Mouse (Mus musculus): ENCODE data around the gene Macrod1. TPM values are rescaled to one million over a fixed set of nuclear protein-coding genes. Genes with fewer than 3 reads are reported as not detected.

Macrod1 gene
- polyA plus RNA-seq, 1 experiment: 61.7 TPM

GRCm38 (mm10) chr19:7084734-7085133, 28.1 kb downstream of the Macrod1 start:
- WGBS: 49% methylated on average over 15 of the region's 15 CpGs

GRCm38 (mm10) chr19:7088558-7088957, 31.9 kb downstream of the Macrod1 start:
- Histone ChIP-seq H3K4me1 (ENCODE audit: control insufficient read depth, insufficient read depth, low read length) (no peaks in the 10 kb centered on the region), H3K4me3 (ENCODE audit: insufficient read depth, low read depth, low read length) (no peak overlapping the region), H3K27me3 (replicated peaks; ENCODE audit: control insufficient read depth, insufficient read depth, low read length) (no peaks in the 10 kb centered on the region), H3K36me3 (ENCODE audit: control insufficient read depth, insufficient read depth, low read length) (no peaks in the 10 kb centered on the region), H3K27ac (ENCODE audit: insufficient read depth, low read depth, low read length) (no peak overlapping the region)
- no peak for DNase-seq
- TF ChIP-seq CTCF (conservative IDR thresholded peaks at IDR 0.05; ENCODE audit: insufficient read depth, insufficient read length, low read depth, low read length) (no peak), POLR2A (IDR thresholded peaks at IDR 0.05; ENCODE audit: low read depth, low read length) (no peak)
- WGBS: 66% methylated on average over 9 of the region's 9 CpGs

More at GRCm38 (mm10) chr19:7084734-7085133, 28.1 kb downstream of the Macrod1 start:
- no peak for DNase-seq
- no peaks in the 10 kb centered on the region for H3K27me3 ChIP-seq (replicated peaks; ENCODE audit: control insufficient read depth, insufficient read depth, low read length)
- H3K36me3 ChIP-seq (ENCODE audit: control insufficient read depth, insufficient read depth, low read length): no peaks in the 10 kb centered on the region
- no peaks in the 10 kb centered on the region for H3K4me1 ChIP-seq (ENCODE audit: control insufficient read depth, insufficient read depth, low read length)
- no peak overlapping the region for H3K4me3 ChIP-seq (ENCODE audit: insufficient read depth, low read depth, low read length)
- TF ChIP-seq CTCF (conservative IDR thresholded peaks at IDR 0.05; ENCODE audit: insufficient read depth, insufficient read length, low read depth, low read length) (no peak), POLR2A (IDR thresholded peaks at IDR 0.05; ENCODE audit: low read depth, low read length) (no peak)
- no peak overlapping the region for H3K27ac ChIP-seq (ENCODE audit: insufficient read depth, low read depth, low read length)

GRCm38 (mm10) chr19:7089050-7089449, 32.4 kb downstream of the Macrod1 start:
- TF ChIP-seq CTCF (conservative IDR thresholded peaks at IDR 0.05; ENCODE audit: insufficient read depth, insufficient read length, low read depth, low read length): no peak
- no peak for TF ChIP-seq POLR2A (IDR thresholded peaks at IDR 0.05; ENCODE audit: low read depth, low read length)
- 75% methylated on average over 5 of the region's 5 CpGs for WGBS
- Histone ChIP-seq H3K36me3 (ENCODE audit: control insufficient read depth, insufficient read depth, low read length) (no peaks in the 10 kb centered on the region), H3K4me1 (ENCODE audit: control insufficient read depth, insufficient read depth, low read length) (no peaks in the 10 kb centered on the region), H3K27me3 (replicated peaks; ENCODE audit: control insufficient read depth, insufficient read depth, low read length) (no peaks in the 10 kb centered on the region), H3K27ac (ENCODE audit: insufficient read depth, low read depth, low read length) (no peak overlapping the region), H3K4me3 (ENCODE audit: insufficient read depth, low read depth, low read length) (no peak overlapping the region)
- no peak for DNase-seq

- H3K36me3 ChIP-seq (ENCODE audit: control insufficient read depth, insufficient read depth, low read length): no peaks in the 10 kb centered on the region
- TF ChIP-seq POLR2A (IDR thresholded peaks at IDR 0.05; ENCODE audit: low read depth, low read length): no peak
- no peak for TF ChIP-seq CTCF (conservative IDR thresholded peaks at IDR 0.05; ENCODE audit: insufficient read depth, insufficient read length, low read depth, low read length)
- WGBS: 75% methylated on average over 7 of the region's 7 CpGs
- no peaks in the 10 kb centered on the region for H3K4me1 ChIP-seq (ENCODE audit: control insufficient read depth, insufficient read depth, low read length)
- no peak for DNase-seq
- H3K27me3 ChIP-seq (replicated peaks; ENCODE audit: control insufficient read depth, insufficient read depth, low read length): no peaks in the 10 kb centered on the region
- H3K27ac ChIP-seq (ENCODE audit: insufficient read depth, low read depth, low read length): no peak overlapping the region
- no peak overlapping the region for H3K4me3 ChIP-seq (ENCODE audit: insufficient read depth, low read depth, low read length)
These were observed 33.2 kb downstream of the Macrod1 start for GRCm38 (mm10) chr19:7089842-7090251.

- Histone ChIP-seq H3K4me3 (ENCODE audit: insufficient read depth, low read depth, low read length) (no peak overlapping the region), H3K27ac (ENCODE audit: insufficient read depth, low read depth, low read length) (no peak overlapping the region), H3K27me3 (replicated peaks; ENCODE audit: control insufficient read depth, insufficient read depth, low read length) (no peaks in the 10 kb centered on the region), H3K4me1 (ENCODE audit: control insufficient read depth, insufficient read depth, low read length) (no peaks in the 10 kb centered on the region), H3K36me3 (ENCODE audit: control insufficient read depth, insufficient read depth, low read length) (no peaks in the 10 kb centered on the region)
- TF ChIP-seq POLR2A (IDR thresholded peaks at IDR 0.05; ENCODE audit: low read depth, low read length) (no peak), CTCF (conservative IDR thresholded peaks at IDR 0.05; ENCODE audit: insufficient read depth, insufficient read length, low read depth, low read length) (no peak)
- 54% methylated on average over 10 of the region's 10 CpGs for WGBS
- no peak for DNase-seq
These were observed 33.9 kb downstream of the Macrod1 start for GRCm38 (mm10) chr19:7090369-7091064.

GRCm38 (mm10) chr19:7091448-7092050, 34.9 kb downstream of the Macrod1 start:
- 78% methylated on average over 10 of the region's 10 CpGs for WGBS

GRCm38 (mm10) chr19:7092756-7093155, 36.1 kb downstream of the Macrod1 start:
- no peak overlapping the region for H3K27ac ChIP-seq (ENCODE audit: insufficient read depth, low read depth, low read length)
- H3K4me1 ChIP-seq (ENCODE audit: control insufficient read depth, insufficient read depth, low read length): no peaks in the 10 kb centered on the region
- H3K4me3 ChIP-seq (ENCODE audit: insufficient read depth, low read depth, low read length): no peak overlapping the region
- TF ChIP-seq POLR2A (IDR thresholded peaks at IDR 0.05; ENCODE audit: low read depth, low read length): no peak
- no peak for TF ChIP-seq CTCF (conservative IDR thresholded peaks at IDR 0.05; ENCODE audit: insufficient read depth, insufficient read length, low read depth, low read length)
- no peaks in the 10 kb centered on the region for H3K27me3 ChIP-seq (replicated peaks; ENCODE audit: control insufficient read depth, insufficient read depth, low read length)
- DNase-seq: no peak
- H3K36me3 ChIP-seq (ENCODE audit: control insufficient read depth, insufficient read depth, low read length): no peaks in the 10 kb centered on the region
- WGBS: 34% methylated on average over 5 of the region's 5 CpGs

More at GRCm38 (mm10) chr19:7091448-7092050, 34.9 kb downstream of the Macrod1 start:
- TF ChIP-seq POLR2A (IDR thresholded peaks at IDR 0.05; ENCODE audit: low read depth, low read length): no peak
- no peak for TF ChIP-seq CTCF (conservative IDR thresholded peaks at IDR 0.05; ENCODE audit: insufficient read depth, insufficient read length, low read depth, low read length)
- no peaks in the 10 kb centered on the region for H3K4me1 ChIP-seq (ENCODE audit: control insufficient read depth, insufficient read depth, low read length)
- no peak for DNase-seq
- H3K36me3 ChIP-seq (ENCODE audit: control insufficient read depth, insufficient read depth, low read length): no peaks in the 10 kb centered on the region
- no peak overlapping the region for H3K27ac ChIP-seq (ENCODE audit: insufficient read depth, low read depth, low read length)
- H3K27me3 ChIP-seq (replicated peaks; ENCODE audit: control insufficient read depth, insufficient read depth, low read length): no peaks in the 10 kb centered on the region
- no peak overlapping the region for H3K4me3 ChIP-seq (ENCODE audit: insufficient read depth, low read depth, low read length)
